Mouse (Mus musculus) ES-Bruce4 (cell line): ENCODE results near the gene Ntan1.

Experiments used
- CTCF ChIP-seq: IDR thresholded peaks from one replicate; pipeline ENCODE4 v1.8.1; 2011; ENCODE audit warnings: low read depth, low read length
- POLR2A ChIP-seq: IDR thresholded peaks from one replicate; pipeline ENCODE4 v1.8.1; 2011; ENCODE audit warnings: low read length; ENCODE audit not compliant: insufficient read depth

DNA sequence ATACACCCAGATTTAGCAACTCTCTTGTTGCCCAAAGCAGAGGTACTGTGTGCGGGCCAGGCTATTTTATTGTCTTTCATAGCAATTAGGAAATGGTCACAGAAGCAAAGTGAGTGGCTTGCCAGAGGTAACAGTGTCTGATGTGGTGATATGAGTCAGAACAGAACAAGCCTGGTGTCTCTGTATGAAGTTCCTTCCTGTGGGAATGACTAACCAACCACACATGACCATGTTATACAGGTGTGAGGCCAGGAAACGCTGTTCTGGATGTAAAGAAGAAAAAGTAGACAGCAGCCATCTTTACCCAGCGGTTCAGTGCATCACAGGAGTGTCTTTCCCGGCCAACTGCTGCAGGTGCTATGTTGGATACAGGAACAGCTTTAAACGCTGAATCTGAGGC, 26.4 kb downstream of the Ntan1 start:
- no peak for TF ChIP-seq POLR2A
- no peak for TF ChIP-seq CTCF
